Mouse (Mus musculus): ENCODE measurements at regions not wholly inside any gene's neighbourhood (a gene's known extent, or its start where the extent isn't known, plus 50 kb on each side); places are given as distances from the start of the nearest gene placed in this dataset.

DNA sequence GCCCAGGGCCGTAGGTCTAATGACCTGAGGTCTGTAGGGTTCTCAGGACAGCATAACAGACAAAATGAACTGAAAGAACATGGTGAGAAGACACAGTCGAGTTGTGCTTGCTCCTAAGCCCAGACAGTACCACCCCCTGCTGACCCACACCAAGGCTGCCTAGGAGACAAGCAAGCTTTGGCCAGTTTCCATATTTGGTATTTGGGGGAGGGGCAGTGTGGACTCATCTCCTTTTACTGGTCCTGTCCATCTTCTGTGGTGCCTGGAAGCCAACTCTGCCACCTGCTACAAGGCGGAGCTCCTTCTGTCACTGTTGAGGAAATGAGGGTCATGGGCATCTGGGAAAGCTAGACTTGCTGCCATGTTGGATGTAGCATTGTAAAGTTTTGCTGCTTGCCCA, 68.9 kb downstream of the Tex29 start:
- no peak for TF ChIP-seq CTCF (IDR thresholded peaks at IDR 0.05; ENCODE audit: control insufficient read depth, insufficient read depth, low read length)
- TF ChIP-seq POLR2A (IDR thresholded peaks at IDR 0.05; ENCODE audit: borderline replicate concordance, control insufficient read depth, low read depth, low read length) = no peak

Data from bone marrow, adult 2 months (tissue).